Mouse (Mus musculus) kidney, postnatal 36 days (tissue): Measurements from ENCODE around the gene Card11.

Experiments used
- DNase-seq, 2 experiments: peaks; one replicate each; pipeline ENCODE4 v3.0.0; 2021 to 2022; ENCODE audit warnings: mixed read lengths in 2 of 2

Gene Card11

GRCm38 (mm10) chr5:140992093-140993070 is 8.0 kb downstream of the Card11 start:
- no peak for DNase-seq

DNA sequence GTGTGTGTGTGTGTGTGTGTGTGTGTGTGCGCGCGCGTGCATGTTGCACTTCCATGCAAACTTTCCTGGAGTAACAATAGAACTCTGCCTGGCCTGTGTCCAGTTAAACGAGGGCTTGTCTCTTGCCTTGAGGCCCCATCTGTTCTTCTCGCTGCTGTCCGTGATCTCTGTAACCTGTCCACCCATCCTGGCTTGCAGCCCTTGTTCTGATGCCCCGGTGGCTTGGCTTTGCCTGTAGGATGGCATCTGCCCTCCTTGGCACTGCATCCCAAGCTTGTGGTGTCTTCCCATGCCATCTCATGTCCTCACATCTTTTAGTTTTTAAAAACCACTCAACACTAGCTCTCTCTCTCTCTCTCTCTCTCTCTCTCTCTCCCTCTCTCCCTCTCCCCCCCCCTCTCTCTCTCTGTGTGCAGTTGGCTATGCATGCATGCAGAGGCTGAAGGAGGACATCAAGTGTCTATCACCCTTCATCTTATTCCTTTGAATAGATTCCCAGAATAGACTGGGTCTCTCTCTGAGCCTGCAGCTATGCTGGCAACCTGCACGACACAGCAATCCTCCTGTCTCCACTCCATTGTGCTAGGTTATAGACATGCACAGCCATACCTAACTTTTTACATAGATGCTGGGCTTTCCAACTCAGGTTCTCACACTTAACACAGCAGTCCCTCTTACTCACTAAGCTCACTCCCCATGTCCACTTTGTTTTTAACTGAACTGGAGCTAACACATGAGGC is 14.9 kb downstream of the Card11 start:
- DNase-seq, result no peak

GRCm38 (mm10) chr5:140981370-140981805 is 19.0 kb downstream of the Card11 start:
- peak in 1 of 2 experiments; percentile 16 for DNase-seq

GRCm38 (mm10) chr5:140980783-140981182 is 19.6 kb downstream of the Card11 start:
- no peak for DNase-seq

DNA sequence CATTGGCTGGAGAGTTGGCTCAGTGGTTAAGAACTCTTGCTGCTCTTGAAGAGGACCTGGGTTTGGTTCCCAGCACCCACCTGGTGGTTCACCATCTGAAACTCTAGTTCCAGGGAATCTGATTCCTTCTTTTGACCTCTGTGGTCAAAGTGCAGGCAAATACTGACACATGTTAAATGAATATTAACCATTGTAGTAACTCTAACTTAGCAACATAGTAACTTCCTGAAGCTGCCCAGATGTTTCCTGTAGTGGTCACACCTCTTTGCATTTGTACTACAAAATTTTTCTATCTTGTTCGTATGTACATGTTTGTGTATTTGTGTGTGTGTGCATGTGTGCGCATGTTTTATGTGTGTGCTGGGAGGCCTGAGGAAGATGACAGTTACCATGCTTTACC is 20.3 kb downstream of the Card11 start:
- no peak for DNase-seq

- DNase-seq, result peak; percentile 73 to 85
Measured at GRCm38 (mm10) chr5:140962945-140963344, 37.4 kb downstream of the Card11 start.

GRCm38 (mm10) chr5:140960732-140961131 is 39.6 kb downstream of the Card11 start:
- DNase-seq, result no peak

DNA sequence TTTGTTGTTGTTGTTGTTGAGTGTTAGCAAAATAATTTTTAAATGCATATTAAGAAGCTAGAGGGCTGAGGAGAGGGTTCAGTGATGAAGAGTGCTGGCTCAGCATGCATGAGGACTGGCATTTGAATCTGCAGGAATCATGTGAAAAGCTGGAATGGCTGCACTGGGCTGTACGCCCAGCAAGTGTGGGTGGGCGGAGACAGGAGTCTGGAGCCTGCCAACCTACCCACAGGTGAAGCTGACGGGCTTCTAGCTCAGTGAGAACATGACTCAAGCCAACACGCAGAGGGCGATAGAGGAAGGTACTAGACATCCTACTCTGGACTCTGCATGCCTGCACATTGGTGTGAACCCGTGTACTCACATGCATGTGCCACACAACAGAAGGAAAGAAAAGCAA is 41.2 kb downstream of the Card11 start:
- peak; percentile 58 to 71 for DNase-seq

- DNase-seq, result peak in 1 of 2 experiments; percentile 20
Measured at GRCm38 (mm10) chr5:140957106-140957505, 43.3 kb downstream of the Card11 start.

DNA sequence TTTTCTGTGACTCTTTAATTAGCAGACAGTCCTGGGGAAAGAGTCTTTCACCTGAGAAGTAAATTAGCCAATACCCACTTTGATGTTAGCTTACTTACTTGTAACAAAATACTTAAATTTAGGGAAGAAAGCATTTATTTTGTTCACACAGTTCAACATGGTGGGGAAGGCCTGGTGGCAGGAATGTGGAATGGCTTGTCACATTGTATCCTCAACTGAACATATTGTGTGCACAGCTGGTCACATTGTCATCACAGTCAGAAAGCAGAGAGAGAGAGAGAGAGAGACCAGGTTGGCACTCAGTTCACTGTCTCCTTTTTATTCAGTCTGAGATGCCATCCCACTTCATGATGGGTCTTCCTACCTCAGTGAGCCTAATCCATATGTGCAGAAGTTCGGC is 44.7 kb downstream of the Card11 start:
- DNase-seq, result no peak

- no peak for DNase-seq
Measured at GRCm38 (mm10) chr5:140951801-140952200, 48.6 kb downstream of the Card11 start.

- peak in 1 of 2 experiments; percentile 27 for DNase-seq
Measured at GRCm38 (mm10) chr5:140948009-140948408, 52.4 kb downstream of the Card11 start.

- no peak for DNase-seq
Measured at GRCm38 (mm10) chr5:140946034-140946433, 54.3 kb downstream of the Card11 start.

DNA sequence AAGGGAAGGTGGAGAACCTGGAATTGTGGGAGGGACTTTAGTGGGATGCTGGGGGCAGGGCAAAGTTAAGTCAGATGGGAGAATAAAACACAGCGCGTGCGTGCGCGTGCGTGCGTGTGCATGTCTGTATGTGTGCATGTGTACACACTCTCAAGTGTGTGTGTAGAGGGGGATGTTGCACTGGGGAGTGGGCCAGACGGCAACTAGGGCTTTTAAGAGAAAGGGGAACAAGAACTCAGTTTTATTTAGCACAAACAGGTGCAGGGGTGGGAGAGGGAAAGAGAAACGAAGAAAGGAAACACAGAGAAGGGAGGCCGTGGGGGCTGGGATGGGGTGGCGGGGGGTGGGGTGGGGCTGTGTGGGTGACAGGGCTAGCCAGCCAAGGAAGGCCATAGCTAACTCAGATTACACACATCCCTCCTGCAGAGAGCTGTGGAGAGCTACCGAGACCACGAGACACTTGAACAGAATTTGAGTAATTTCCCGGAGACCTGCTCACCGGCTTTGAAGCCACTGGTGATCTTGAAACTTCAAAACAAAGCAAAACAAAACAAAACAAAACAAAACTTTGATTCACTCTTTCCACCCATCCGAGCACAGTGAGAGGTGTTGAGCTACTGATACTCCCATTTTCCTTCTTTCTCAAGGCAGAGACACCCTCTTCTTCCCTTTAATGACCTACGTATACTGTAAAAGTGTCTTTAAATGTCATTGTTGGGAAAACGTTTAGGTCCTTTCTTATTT is 55.8 kb downstream of the Card11 start:
- no peak for DNase-seq

DNA sequence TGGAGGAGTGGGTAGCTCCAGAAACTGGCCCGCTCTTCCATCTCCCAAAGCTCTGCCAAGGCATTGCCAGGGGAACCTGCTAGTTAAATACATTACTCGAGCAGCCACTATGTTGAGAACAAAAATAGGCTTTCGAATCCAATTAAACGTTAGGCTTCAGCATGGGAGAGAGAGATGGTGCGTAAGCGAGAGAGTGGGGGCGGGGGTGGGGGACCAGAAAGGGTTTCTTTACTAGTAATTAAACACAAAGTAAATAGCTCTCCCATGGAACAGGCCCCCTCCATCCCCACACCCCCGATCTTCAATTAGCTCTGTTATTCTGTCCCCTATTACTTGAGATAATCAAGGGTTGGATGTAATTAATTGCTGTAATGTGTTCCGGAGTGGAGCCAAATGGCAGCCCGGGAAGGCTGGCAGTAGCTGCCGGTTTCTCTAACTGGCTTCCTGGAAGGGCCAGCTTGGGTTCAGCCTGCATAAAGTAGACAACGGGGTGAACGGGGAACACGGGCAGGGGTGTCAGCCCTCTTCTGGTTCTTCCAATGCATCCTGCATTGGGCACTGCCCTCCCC is 59.4 kb downstream of the Card11 start:
- DNase-seq, result peak in 1 of 2 experiments; percentile 10

- DNase-seq, result no peak
Measured at GRCm38 (mm10) chr5:140940257-140940922, 60.0 kb downstream of the Card11 start.

- DNase-seq, result peak; percentile 23 to 35
Measured at GRCm38 (mm10) chr5:140936816-140937215, 63.6 kb downstream of the Card11 start.

DNA sequence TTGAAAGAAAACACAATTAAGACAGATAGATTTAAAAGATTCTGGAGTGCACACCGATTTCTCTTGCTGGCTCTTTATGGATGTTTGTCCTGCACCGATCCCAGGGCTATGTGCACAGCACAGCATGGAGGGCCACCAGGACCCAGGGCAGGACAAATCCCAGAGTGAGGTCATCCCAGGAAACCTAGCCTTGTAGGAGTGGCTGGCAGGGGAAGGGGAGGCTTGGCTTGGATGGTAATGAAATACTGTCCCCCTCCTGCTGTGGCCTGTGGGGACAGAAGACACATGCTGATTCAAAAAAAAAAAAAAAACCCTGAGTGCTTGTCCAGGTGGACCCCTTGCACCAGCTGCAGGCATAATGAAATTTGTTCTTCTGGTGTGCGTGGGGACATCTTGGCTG is 64.5 kb downstream of the Card11 start:
- no peak for DNase-seq

DNA sequence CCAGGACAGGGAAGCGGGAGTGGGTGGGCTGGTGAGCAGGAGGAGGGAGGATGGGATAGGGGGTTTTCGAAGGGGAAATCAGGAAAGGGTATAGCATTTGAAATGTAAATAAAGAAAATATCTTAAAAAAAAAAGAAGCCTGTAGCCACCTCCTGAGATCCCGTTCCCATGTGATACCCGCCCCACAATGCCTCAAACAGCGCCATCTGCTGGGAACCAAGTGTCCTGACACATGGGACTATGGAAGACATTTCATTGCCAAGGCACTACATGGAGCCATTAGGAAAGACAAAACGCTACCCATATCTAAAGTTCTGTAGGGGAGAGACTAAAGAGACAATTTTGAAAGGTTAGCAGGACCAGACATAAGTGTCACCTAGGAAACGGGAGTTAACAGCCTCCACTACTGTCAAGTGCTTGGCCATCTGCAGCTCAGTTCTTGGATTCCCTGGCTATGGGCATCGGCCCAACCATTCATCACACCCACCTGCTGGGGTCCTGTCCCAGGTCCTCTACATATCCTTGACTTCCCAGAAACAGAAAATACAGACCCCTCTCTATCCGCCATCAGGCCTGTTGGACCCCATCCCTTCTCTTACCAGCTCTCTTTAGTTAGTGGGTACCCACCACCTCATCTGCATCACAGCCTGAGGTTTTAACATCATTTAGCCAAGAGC is 65.6 kb downstream of the Card11 start:
- DNase-seq, result no peak

DNA sequence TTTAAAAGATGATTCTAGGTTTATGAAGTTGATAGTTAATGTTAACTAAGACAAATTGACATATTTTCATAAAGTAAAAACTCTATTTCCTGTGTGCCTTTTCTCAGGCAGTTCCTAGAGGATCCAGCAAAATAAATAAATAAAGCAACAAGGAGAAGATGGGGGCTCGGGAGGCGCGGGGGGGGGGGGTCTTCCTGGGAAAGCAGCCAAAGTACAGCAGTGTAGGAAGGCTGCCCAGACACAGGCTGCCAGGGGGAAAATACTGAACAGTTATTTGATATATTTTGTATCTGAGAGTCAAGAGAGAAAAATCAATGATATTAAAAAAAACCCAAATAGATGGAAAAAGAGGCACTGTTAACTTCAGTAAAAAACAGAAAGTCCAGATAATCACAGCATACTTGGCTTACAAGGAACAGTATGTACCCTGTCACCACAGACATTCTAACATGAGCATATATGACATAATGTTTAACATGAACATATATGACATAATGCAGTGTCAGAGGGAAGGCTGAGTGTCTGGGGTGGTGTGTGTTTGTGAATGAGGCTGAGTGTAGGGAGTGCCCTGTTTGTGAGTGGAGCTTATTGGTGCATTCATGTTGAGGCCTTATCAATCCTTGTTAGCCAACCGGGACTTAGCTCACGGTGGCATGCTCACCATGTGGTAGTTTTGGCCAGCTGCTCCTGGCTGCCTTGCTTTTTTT is 68.7 kb downstream of the Card11 start:
- no peak for DNase-seq

DNA sequence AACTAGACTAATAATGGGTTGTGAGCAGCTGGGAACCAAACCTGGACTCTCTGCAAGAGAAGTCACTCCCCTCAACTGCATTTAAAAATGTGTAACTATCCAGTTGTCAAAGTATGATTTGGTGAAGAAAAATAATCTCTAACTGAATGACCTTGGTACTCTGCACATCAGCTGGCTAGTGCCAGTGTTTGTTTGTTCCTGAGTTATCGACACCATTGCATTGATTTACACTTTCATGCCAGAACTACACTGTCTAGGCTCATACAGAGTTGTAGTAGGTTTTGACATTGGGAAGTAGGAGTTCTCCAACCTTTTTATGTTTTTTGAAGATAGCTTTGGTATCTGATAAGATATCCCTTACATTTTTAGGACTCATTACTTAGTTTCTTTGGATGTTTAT is 81.9 kb downstream of the Card11 start:
- no peak for DNase-seq
